8 mouse cellular contexts compared by ENCODE assay signal in genomic region chr1:43933488-43934415, GRCm38 (mm10). TPM values are rescaled to one million over a fixed set of nuclear protein-coding genes. Genes with fewer than 3 reads are reported as not detected.
A peak's percentile ranks its signal among the peaks of the same experiment; 100 is the strongest.
DNase-seq lines count a peak whose midpoint lies in the region; ATAC-seq and TF ChIP-seq lines count a peak whose summit lies in the region.

TSS of gene Tpp2 (plus strand) at chr1:43933647.

- DNase-seq in 416B (ENCODE audit: low read depth), result peak; percentile 98
- peak; percentile 98 for DNase-seq in heart, adult 8-10 months (ENCODE audit: low spot score)
- peak; percentile 98 for DNase-seq in kidney, adult 9 months
- peak; percentile 98 for DNase-seq in limb, embryonic 14.5 days (ENCODE audit: low spot score)
- DNase-seq in midbrain, postnatal 0 days (ENCODE audit: low spot score), result peak; percentile 99
- peak; percentile 88 to 91 for DNase-seq in spleen, postnatal 14 days (ENCODE audit: low spot score in 2 of 2)

- peak within 1 kb of the TSS; percentile 98 for H3K9ac ChIP-seq in embryonic facial prominence, embryonic 15.5 days
- peak within 1 kb of the TSS; percentile 97 for H3K9ac ChIP-seq in limb, embryonic 14.5 days (ENCODE audit: low read depth, low read length, severe bottlenecking)
- peak within 1 kb of the TSS; percentile 99 for H3K9ac ChIP-seq in midbrain, postnatal 0 days (replicated peaks; ENCODE audit: low read length, poor library complexity, severe bottlenecking)

- no peaks in the 10 kb centered on the region for H3K4me1 ChIP-seq in bone marrow, adult 2 months (ENCODE audit: control insufficient read depth, insufficient read depth, low read length)
- H3K4me1 ChIP-seq in embryonic facial prominence, embryonic 15.5 days, result peaks cover 5% of the 10 kb centered on the region; the same call in 1 of the 2 replicates
- peaks cover 5% of the 10 kb centered on the region for H3K4me1 ChIP-seq in limb, embryonic 14.5 days (ENCODE audit: control insufficient read depth, insufficient read depth, low read length)
- H3K4me1 ChIP-seq in midbrain, postnatal 0 days (ENCODE audit: insufficient read depth, low read length), result peaks cover 9% of the 10 kb centered on the region

- peak; percentile 100 for ATAC-seq in embryonic facial prominence, embryonic 15.5 days (ENCODE audit: insufficient number of reproducible peaks, low FRiP score, low TSS enrichment, low read depth)
- ATAC-seq in limb, embryonic 14.5 days (ENCODE audit: low FRiP score, low read depth), result peak; percentile 99
- ATAC-seq in midbrain, postnatal 0 days (ENCODE audit: low FRiP score), result peak; percentile 100

- peak; percentile 90 for TF ChIP-seq POLR2A in bone marrow, adult 2 months (IDR thresholded peaks at IDR 0.05; ENCODE audit: borderline replicate concordance, control insufficient read depth, low read depth, low read length)
- 0 out of 2 replicates have a peak, but pooled peaks have one; percentile 43 for TF ChIP-seq POLR2A in limb, embryonic 14.5 days (IDR thresholded peaks at IDR 0.05; ENCODE audit: borderline replicate concordance, extremely low read depth, insufficient read depth, insufficient read length)

- no peak for TF ChIP-seq CTCF in bone marrow, adult 2 months (IDR thresholded peaks at IDR 0.05; ENCODE audit: control insufficient read depth, insufficient read depth, low read length)
- no peak for TF ChIP-seq CTCF in midbrain, postnatal 0 days (IDR thresholded peaks at IDR 0.05)

- H3K27ac ChIP-seq in bone marrow, adult 2 months (ENCODE audit: control insufficient read depth, insufficient read depth, low read depth, low read length, poor library complexity), result peak within 1 kb of the TSS; percentile 98
- H3K27ac ChIP-seq in embryonic facial prominence, embryonic 15.5 days (replicated peaks), result peak within 1 kb of the TSS; percentile 99
- H3K27ac ChIP-seq in limb, embryonic 14.5 days (replicated peaks; ENCODE audit: low read depth, low read length), result peak within 1 kb of the TSS; percentile 95
- peak within 1 kb of the TSS; percentile 91 for H3K27ac ChIP-seq in midbrain, postnatal 0 days (ENCODE audit: low read depth, low read length)

- no peaks in the 10 kb centered on the region for H3K27me3 ChIP-seq in embryonic facial prominence, embryonic 15.5 days
- no peaks in the 10 kb centered on the region for H3K27me3 ChIP-seq in limb, embryonic 14.5 days (ENCODE audit: control insufficient read depth, insufficient read depth, low read length)
- no peaks in the 10 kb centered on the region for H3K27me3 ChIP-seq in midbrain, postnatal 0 days (ENCODE audit: insufficient read depth, low read length)

- H3K4me3 ChIP-seq in bone marrow, adult 2 months (replicated peaks; ENCODE audit: control insufficient read depth, low read depth, low read length), result peak within 1 kb of the TSS; percentile 90
- H3K4me3 ChIP-seq in embryonic facial prominence, embryonic 15.5 days (replicated peaks), result peak within 1 kb of the TSS; percentile 100
- H3K4me3 ChIP-seq in limb, embryonic 14.5 days (replicated peaks; ENCODE audit: low read length), result peak within 1 kb of the TSS; percentile 100
- H3K4me3 ChIP-seq in midbrain, postnatal 0 days (ENCODE audit: low read depth, low read length), result peak within 1 kb of the TSS; percentile 100

- under 1% methylated on average over 81 of the region's 81 CpGs for WGBS in bone marrow, adult 2 months
- WGBS in embryonic facial prominence, embryonic 15.5 days, result under 1% methylated on average over 81 of the region's 81 CpGs
- WGBS in limb, embryonic 14.5 days, result under 1% methylated on average over 78 of the region's 81 CpGs
- WGBS in midbrain, postnatal 0 days, result under 1% methylated on average over 81 of the region's 81 CpGs

- no peaks in the 10 kb centered on the region for H3K9me3 ChIP-seq in embryonic facial prominence, embryonic 15.5 days (replicated peaks)
- H3K9me3 ChIP-seq in limb, embryonic 14.5 days (ENCODE audit: control insufficient read depth, low read length), result no peaks in the 10 kb centered on the region
- H3K9me3 ChIP-seq in midbrain, postnatal 0 days (ENCODE audit: low read length), result no peaks in the 10 kb centered on the region

- H3K36me3 ChIP-seq in embryonic facial prominence, embryonic 15.5 days, result no peaks in the 10 kb centered on the region
- H3K36me3 ChIP-seq in limb, embryonic 14.5 days (ENCODE audit: control insufficient read depth, insufficient read depth, low read length), result no peaks in the 10 kb centered on the region
- no peaks in the 10 kb centered on the region for H3K36me3 ChIP-seq in midbrain, postnatal 0 days (ENCODE audit: insufficient read depth, low read length)

- H3K4me2 ChIP-seq in embryonic facial prominence, embryonic 15.5 days (replicated peaks), result peak within 1 kb of the TSS; percentile 49
- H3K4me2 ChIP-seq in limb, embryonic 14.5 days (replicated peaks; ENCODE audit: low read depth, low read length, severe bottlenecking), result peak within 1 kb of the TSS; percentile 60
- peak within 1 kb of the TSS; percentile 58 for H3K4me2 ChIP-seq in midbrain, postnatal 0 days (ENCODE audit: low read depth, low read length, poor library complexity, severe bottlenecking)

RNA-seq across cellular contexts. Expression of gene Tpp2, which starts in this region (rescaled TPM):
- 12.6 and 22.4 TPM in 2 replicates for polyA plus RNA-seq in bone marrow, adult 2 months (2011; ENCODE audit: insufficient read depth, insufficient read length, low replicate concordance, missing spikeins)
- 52.1 and 56.5 TPM in 2 replicates for polyA plus RNA-seq in embryonic facial prominence, embryonic 15.5 days (2015; fragmentation: Nextera tagmentation; extraction: Ambion mirVana)
- 10 to 100 TPM; 35.5 to 42.4 (median 41.3) TPM for total RNA-seq in heart, adult 8-10 months (2022)
- 23.4 and 27.3 TPM in 2 replicates for polyA plus RNA-seq in limb, embryonic 14.5 days (2012; rRNA removed)
- polyA plus RNA-seq in limb, embryonic 14.5 days (2014; fragmentation: Nextera tagmentation; extraction: Ambion mirVana), result 49.6 and 53.0 TPM in 2 replicates
- 33.2 and 38.7 TPM in 2 replicates for total RNA-seq in midbrain, postnatal 0 days (2014; rRNA removed)
- 43.4 and 46.7 TPM in 2 replicates for polyA plus RNA-seq in midbrain, postnatal 0 days (2015; fragmentation: Nextera tagmentation; extraction: Ambion mirVana)

Comparison
In these comparisons a context has a peak if more than half of its experiments do, and no peak if none do; other contexts are left out.
1. Peak in every context shown above with its lines: DNase-seq, ATAC-seq, H3K4me3 ChIP-seq and H3K27ac ChIP-seq.